Mouse (Mus musculus): ENCODE measurements around the gene Zfp710.
A peak's percentile ranks its signal among the peaks of the same experiment; 100 is the strongest.
"Not testable (repeated sequence)": the region's sequence is repeated elsewhere in the genome, so short reads cannot be mapped to it uniquely, and the experiment has no call there.

Zfp710 gene

DNA sequence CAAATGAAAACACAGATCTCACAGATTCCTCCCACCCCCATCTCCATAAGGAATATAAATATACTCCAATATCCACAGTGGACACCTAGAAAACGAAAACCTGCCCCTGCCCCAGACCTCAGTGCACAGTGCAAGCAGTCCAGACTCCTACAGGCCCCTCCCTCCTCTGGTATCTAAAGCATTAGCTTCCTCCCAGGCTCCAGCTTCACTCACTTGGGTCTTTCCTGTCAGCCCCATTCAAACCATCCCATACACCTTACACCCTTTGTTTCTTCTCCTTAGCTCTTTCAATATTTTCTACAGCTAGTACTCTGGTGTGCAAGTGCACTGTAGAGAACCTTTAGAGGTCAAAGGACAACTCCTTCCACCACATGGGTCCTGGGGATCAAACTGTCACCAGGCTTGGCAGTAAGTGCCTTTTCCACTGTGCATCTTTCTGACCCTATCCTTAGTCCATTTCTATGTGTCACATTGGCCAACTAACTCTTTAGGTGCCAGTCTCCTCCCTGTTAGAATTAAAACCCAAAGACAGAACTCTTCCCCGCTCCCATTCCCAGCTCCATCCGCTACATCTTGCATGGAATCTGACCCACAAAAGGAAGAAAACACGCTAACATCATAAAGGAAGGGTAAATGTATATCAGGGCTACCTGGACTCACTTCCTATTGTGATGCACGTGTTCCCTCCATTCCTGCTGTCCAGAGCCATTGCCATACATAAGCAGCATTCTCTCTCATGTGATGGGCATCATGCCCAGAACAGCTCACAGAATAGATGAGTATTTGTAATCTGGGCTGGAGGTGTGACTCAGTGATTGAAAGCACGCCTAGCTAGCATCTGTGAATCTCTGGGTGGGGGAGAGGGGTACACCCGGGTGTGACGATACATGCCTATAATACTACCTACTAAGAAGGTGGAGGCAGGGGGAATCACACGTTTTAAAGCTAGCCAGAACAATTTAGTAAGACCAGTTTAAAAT lies 86.7 kb downstream of the Zfp710 start:
- DNase-seq (ENCODE audit: low read depth, low spot score), result no peak

DNA sequence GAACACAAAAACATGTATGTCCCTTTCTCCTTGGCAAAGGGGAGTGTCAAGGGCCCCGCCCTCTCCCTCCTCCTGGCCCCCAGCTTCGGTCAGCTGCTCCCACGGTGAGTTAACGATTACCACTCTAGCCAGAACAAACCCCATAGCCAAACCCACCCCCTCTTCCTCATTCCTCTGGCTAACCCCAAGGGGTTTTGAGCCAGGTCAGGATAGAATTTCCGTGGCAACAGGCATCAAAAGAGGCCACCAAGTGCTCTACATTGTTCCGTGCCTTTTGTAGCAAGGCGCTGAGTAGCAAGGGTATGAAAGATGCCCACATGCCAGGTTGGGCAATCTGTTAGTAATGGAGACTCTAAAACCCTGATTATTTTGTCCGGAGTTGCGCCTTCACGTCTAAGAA lies 89.4 kb downstream of the Zfp710 start:
- DNase-seq (ENCODE audit: low read depth, low spot score), result no peak

DNA sequence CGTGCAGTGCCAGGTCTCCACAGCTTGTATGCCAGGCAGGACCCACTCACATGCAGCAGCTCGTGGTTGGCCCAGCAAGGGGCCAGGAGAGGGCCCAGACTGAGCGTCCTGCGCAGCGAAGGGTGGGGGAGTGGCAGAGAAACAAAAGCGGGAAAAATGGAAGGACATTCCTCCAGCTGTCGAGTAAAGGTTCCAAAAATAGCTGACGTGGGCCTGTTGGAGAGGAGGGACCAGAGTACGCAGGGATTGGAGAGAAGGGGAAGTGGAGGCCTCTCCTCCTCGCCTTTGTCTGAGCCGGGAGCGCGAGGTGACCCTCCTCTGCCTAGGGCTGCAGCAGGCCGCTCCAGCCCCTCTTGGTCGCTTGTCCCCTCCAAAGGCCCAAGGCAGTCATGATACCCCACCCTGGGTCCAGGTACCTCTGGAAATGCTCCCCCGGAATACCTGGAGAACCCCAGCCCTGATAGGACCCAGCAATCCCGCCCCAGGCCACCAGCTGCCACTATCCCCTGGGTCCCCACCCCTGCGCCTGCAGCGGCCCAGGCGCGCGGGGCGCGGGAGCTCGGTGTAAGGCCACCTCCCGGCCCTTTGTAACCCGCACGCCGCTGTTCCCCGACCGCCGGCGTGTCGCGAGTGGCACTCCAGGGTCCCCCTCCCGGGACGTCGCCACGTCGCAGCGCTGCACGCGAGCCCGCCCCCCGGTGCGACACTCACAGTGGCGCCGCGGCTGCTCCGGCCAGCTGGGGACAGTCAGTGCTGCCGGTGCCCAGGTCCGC lies 90.0 kb downstream of the Zfp710 start:
- DNase-seq (ENCODE audit: low read depth, low spot score), result no peak

DNA sequence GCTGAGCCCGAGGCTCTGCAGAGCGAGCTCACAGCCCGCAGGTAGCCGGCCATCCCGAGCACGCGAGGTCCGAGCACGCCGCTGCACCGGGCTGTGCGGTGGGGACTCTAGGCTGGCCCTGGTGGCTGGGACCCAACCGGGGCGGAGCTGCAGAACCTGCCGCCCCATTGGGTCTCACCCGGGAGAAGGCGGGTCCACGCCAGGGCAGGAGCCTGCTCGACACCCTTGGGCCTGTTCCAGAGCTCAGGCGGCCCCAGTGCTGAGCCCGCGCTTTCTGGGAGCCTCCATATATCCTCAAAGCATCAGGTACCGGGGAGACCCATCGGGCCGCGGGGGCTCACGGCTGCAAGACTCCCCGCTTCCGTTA lies 90.6 kb downstream of the Zfp710 start, which contains the start of gene Idh2:
TSS of gene Idh2 (minus strand) at position 169 of the 367 bp plus-strand sequence.
- DNase-seq (ENCODE audit: low read depth, low spot score), result peak; percentile 65

DNA sequence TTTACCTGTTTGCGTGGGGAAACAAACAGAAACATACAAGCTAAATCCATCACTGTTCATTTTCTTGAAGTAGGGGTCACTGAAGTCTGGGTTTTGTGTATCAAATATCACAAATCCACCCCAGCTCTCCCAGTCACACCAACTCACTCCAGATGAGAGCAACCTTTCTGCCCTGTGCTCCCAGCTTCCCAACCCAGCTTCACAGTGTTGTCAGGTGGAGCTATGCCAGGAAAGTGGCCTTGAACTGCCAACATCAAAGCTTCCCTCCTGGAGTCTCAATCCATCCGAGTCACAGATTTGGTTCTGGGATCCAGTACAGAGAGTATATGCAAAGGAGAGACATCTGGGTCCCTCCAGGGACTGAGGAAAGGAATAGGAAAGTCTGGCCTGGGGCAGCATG lies 91.5 kb downstream of the Zfp710 start:
- no peak for DNase-seq (ENCODE audit: low read depth, low spot score)

GRCm38 (mm10) chr7:80119198-80119597 lies 94.6 kb downstream of the Zfp710 start:
- DNase-seq (ENCODE audit: low read depth, low spot score), result no peak

- no peak for DNase-seq (ENCODE audit: low read depth, low spot score)
Measured at GRCm38 (mm10) chr7:80121083-80121482, 96.5 kb downstream of the Zfp710 start.

DNA sequence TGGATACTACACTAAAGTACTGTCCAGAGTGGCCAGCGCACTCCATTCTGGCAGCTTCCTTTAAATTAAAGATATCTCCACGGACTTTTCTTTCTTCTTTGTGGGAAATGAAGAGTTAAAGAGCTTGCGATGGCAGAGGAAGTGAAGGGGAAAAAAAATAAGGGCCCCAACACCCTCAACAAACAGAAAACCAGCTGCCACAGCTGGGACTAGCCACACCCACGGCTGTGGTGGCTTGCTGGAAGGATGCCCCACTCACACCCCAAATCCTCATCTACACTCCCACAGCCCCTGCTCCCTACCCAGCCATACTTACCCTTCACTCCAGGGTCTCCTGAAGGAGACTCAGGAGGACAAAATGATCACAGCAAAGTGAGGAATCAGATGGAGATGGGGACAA lies 98.5 kb downstream of the Zfp710 start:
- DNase-seq (ENCODE audit: low read depth, low spot score), result no peak

- DNase-seq (ENCODE audit: low read depth, low spot score), result no peak
Measured at GRCm38 (mm10) chr7:80123672-80124071, 99.1 kb downstream of the Zfp710 start.

DNA sequence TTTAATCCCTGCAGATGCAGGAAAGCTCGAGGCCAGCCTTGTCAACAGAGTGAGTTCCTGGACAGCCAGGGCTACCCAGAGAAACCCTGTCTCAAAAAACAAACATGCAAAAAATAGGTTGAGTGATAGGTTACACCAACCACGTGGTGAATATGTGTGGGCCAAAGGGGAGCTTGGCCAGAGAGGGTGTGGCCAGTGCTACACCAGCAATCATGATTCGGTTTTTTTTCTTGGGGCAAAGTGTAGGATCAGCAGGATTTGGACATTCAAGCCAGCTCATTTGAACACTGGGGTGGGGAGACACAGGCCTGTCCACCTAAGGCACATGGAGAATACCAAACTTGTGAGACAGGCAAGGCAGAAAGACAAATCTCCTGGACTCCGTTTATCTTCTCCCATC lies 104.7 kb downstream of the Zfp710 start:
- no peak for DNase-seq (ENCODE audit: low read depth, low spot score)

- no peak for DNase-seq (ENCODE audit: low read depth, low spot score)
Measured at GRCm38 (mm10) chr7:80130344-80131055, 105.9 kb downstream of the Zfp710 start.

DNA sequence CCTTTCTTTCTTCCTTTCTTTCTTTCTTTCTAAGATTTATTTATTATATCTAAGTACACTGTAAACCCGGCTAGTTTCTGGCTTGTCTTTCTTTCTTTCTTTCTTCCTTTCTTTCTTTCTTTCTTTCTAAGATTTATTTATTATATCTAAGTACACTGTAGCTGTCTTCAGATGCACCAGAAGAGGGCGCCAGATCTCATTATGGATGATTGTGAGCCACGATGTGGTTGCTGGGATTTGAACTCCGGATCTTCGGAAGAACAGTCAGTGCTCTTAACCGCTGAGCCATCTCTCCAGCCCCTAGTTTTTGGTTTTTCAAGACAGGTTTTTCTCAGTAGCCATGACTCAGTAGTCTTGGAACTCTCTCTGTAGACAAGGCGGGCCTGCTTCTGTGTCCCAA lies 106.7 kb downstream of the Zfp710 start:
- not testable (repeated sequence) for DNase-seq (ENCODE audit: low read depth, low spot score)

DNA sequence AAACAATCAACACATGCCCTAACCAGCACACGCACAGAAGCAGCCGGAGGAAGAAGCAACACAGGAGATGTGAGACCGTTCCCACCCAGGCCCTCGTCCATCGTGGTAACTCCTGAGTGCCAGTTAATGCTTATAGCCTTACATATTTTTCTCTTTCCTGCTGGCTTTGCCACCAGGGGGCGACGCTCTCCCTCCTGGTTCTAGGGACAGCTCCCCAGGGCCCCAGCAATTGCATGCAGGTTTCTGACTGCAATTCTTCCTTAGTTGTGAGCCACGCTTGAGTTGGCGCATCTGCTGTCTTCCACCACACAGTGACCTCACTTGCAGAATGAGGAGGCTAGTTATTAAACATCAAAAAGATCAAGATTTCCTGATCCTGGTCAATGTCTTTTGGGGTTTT lies 107.9 kb downstream of the Zfp710 start:
- DNase-seq (ENCODE audit: low read depth, low spot score), result no peak

GRCm38 (mm10) chr7:80134454-80135172 lies 110.0 kb downstream of the Zfp710 start:
- DNase-seq (ENCODE audit: low read depth, low spot score), result no peak

GRCm38 (mm10) chr7:80135173-80135532 lies 110.5 kb downstream of the Zfp710 start:
- DNase-seq (ENCODE audit: low read depth, low spot score), result no peak

DNA sequence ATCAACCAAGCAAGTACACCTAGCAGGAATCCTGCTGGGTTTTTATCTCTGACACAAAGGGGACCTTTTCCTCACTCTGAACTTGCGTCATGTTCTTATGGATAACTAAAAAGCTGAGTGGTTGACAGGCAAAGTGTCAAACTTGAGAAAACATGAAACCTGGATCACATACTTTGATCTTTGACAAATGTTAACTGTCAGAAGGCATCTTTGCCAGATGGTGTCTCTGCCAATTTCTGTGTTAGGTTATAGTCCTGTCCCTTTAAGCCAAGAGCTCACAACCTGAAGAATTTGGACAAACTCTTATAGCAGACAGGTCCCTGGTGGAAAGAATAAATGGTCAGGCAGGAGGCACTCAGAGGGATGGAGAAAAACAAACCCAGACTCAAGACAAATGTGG lies 113.8 kb downstream of the Zfp710 start:
- DNase-seq (ENCODE audit: low read depth, low spot score), result no peak

- peak; percentile 57 for DNase-seq (ENCODE audit: low read depth, low spot score)
Measured at GRCm38 (mm10) chr7:80140815-80141214, 116.2 kb downstream of the Zfp710 start.
